Mouse (Mus musculus): ENCODE measurements around the gene Nectin3.

GRCm38 (mm10) chr16:46538092-46538491 is 39.8 kb upstream of the Nectin3 start:
- no peak for TF ChIP-seq POLR2A (IDR thresholded peaks at IDR 0.05; ENCODE audit: borderline replicate concordance, control insufficient read depth, low read depth, low read length)
- no peak for TF ChIP-seq CTCF (IDR thresholded peaks at IDR 0.05; ENCODE audit: control insufficient read depth, insufficient read depth, low read length)

All from bone marrow, adult 2 months (tissue).